Mouse (Mus musculus) testis, adult 2 months (tissue): Measurements from ENCODE around the gene Ddx31. TPM values are rescaled to one million over a fixed set of nuclear protein-coding genes. Genes with fewer than 3 reads are reported as not detected.

Experiments
- H3K27ac ChIP-seq: fragments of 200-500 bp; 2 replicates; pipeline ENCODE4 v1.5.1; 2012; ENCODE audit warnings: low read depth, low read length; ENCODE audit not compliant: control insufficient read depth, insufficient read depth
- H3K27me3 ChIP-seq: fragments of 200-500 bp; 2 replicates; pipeline ENCODE4 v1.6.1; 2012; ENCODE audit warnings: mild to moderate bottlenecking, low read length, moderate library complexity; ENCODE audit not compliant: control insufficient read depth, insufficient read depth
- H3K36me3 ChIP-seq: fragments of 200-500 bp; 2 replicates; pipeline ENCODE4 v1.6.1; 2012; ENCODE audit warnings: mild to moderate bottlenecking, low read length; ENCODE audit not compliant: control insufficient read depth, insufficient read depth
- H3K4me1 ChIP-seq: fragments of 200-500 bp; 2 replicates; pipeline ENCODE4 v1.6.1; 2012; ENCODE audit warnings: low read length; ENCODE audit not compliant: control insufficient read depth, insufficient read depth
- H3K4me3 ChIP-seq: fragments of 200-500 bp; 2 replicates; pipeline ENCODE4 v1.5.1; 2012; ENCODE audit warnings: low read depth, mild to moderate bottlenecking, low read length, moderate library complexity, mixed read lengths; ENCODE audit not compliant: control insufficient read depth
- CTCF ChIP-seq: fragments of 200-500 bp; IDR thresholded peaks from 2 replicates; pipeline ENCODE4 v1.5.1; 2012; ENCODE audit warnings: low read depth, mild to moderate bottlenecking, inconsistent platforms, low read length, moderate library complexity; ENCODE audit not compliant: control insufficient read depth, insufficient read depth, insufficient replicate concordance
- POLR2A ChIP-seq: fragments of 200-500 bp; IDR thresholded peaks from 2 replicates; pipeline ENCODE4 v1.6.1; 2012; ENCODE audit warnings: low read depth, mild to moderate bottlenecking, inconsistent platforms, low read length, moderate library complexity; ENCODE audit not compliant: control insufficient read depth
- polyA plus RNA-seq: library from polyadenylated mRNA; depleted of rRNA; stranded (reverse); fragments of >200 nt; gene quantifications from 2 replicates; pipeline ENCODE4 v1.2.3, GENCODE M21; 2012

Ddx31 gene
- polyA plus RNA-seq, 1 experiment = 5.0 TPM

GRCm38 (mm10) chr2:28803406-28803805, 36.8 kb upstream of the Ddx31 start:
- H3K4me1 ChIP-seq = no peaks in the 10 kb centered on the region
- TF ChIP-seq CTCF = no peak
- TF ChIP-seq POLR2A = no peak
- no peaks in the 10 kb centered on the region for H3K27me3 ChIP-seq
- H3K27ac ChIP-seq = no peak overlapping the region
- H3K36me3 ChIP-seq = no peaks in the 10 kb centered on the region
- H3K4me3 ChIP-seq = no peak overlapping the region

GRCm38 (mm10) chr2:28808841-28809240, 31.4 kb upstream of the Ddx31 start:
- Histone ChIP-seq H3K27ac (no peak overlapping the region), H3K4me1 (no peaks in the 10 kb centered on the region), H3K36me3 (no peaks in the 10 kb centered on the region), H3K27me3 (no peaks in the 10 kb centered on the region), H3K4me3 (no peak overlapping the region)
- no peak for TF ChIP-seq POLR2A
- TF ChIP-seq CTCF = no peak

GRCm38 (mm10) chr2:28810260-28811013, 29.8 kb upstream of the Ddx31 start:
- Histone ChIP-seq H3K4me3 (no peak overlapping the region), H3K36me3 (no peaks in the 10 kb centered on the region), H3K27me3 (no peaks in the 10 kb centered on the region), H3K27ac (no peak overlapping the region), H3K4me1 (no peaks in the 10 kb centered on the region)
- TF ChIP-seq POLR2A (no peak), CTCF (no peak)

GRCm38 (mm10) chr2:28818866-28819265, 21.3 kb upstream of the Ddx31 start:
- H3K27me3 ChIP-seq = no peaks in the 10 kb centered on the region
- no peaks in the 10 kb centered on the region for H3K36me3 ChIP-seq
- H3K4me1 ChIP-seq = no peaks in the 10 kb centered on the region
- no peak overlapping the region for H3K4me3 ChIP-seq
- H3K27ac ChIP-seq = no peak overlapping the region
- no peak for TF ChIP-seq POLR2A
- no peak for TF ChIP-seq CTCF

- H3K4me3 ChIP-seq = no peak overlapping the region
- peaks cover 5% of the 10 kb centered on the region for H3K36me3 ChIP-seq
- H3K4me1 ChIP-seq = no peaks in the 10 kb centered on the region
- TF ChIP-seq POLR2A = no peak
- TF ChIP-seq CTCF = peak; percentile 35; the same call in 1 of the 2 replicates
- no peaks in the 10 kb centered on the region for H3K27me3 ChIP-seq
- H3K27ac ChIP-seq = no peak overlapping the region
These were observed 10.9 kb upstream of the Ddx31 start for GRCm38 (mm10) chr2:28829265-28829664.

GRCm38 (mm10) chr2:28836181-28836940, 3.8 kb upstream of the Ddx31 start:
- TF ChIP-seq POLR2A (no peak), CTCF (no peak)
- peaks cover 2% of the 10 kb centered on the region; the same call in 1 of the 2 replicates for H3K36me3 ChIP-seq

GRCm38 (mm10) chr2:28839501-28840221, 545 bp upstream of the Ddx31 start:
- H3K36me3 ChIP-seq = peaks cover 2% of the 10 kb centered on the region; the same call in 1 of the 2 replicates
- H3K27ac ChIP-seq = peak overlapping the region; percentile 86
- peaks cover 2% of the 10 kb centered on the region for H3K4me1 ChIP-seq
- no peaks in the 10 kb centered on the region for H3K27me3 ChIP-seq
- TF ChIP-seq CTCF (no peak), POLR2A (no peak)
- peak overlapping the region; percentile 90 for H3K4me3 ChIP-seq

More at GRCm38 (mm10) chr2:28836181-28836940, 3.8 kb upstream of the Ddx31 start:
- no peak overlapping the region for H3K27ac ChIP-seq
- peaks cover 2% of the 10 kb centered on the region for H3K4me1 ChIP-seq
- H3K4me3 ChIP-seq = no peak overlapping the region
- H3K27me3 ChIP-seq = no peaks in the 10 kb centered on the region
